Mouse (Mus musculus) spleen, postnatal 0 days (tissue): ENCODE data around the gene Hnrnpul1. TPM values are rescaled to one million over a fixed set of nuclear protein-coding genes. Genes with fewer than 3 reads are reported as not detected.

ENCODE experiments used
- polyA plus RNA-seq: library from polyadenylated mRNA; unstranded; fragments of >200 nt; fragmentation: Nextera tagmentation; extraction: Ambion mirVana; gene quantifications from 2 replicates; pipeline ENCODE4 v1.2.1, GENCODE M21; 2015

Gene Hnrnpul1
- polyA plus RNA-seq, result 48.8 and 50.2 TPM in 2 replicates

DNA sequence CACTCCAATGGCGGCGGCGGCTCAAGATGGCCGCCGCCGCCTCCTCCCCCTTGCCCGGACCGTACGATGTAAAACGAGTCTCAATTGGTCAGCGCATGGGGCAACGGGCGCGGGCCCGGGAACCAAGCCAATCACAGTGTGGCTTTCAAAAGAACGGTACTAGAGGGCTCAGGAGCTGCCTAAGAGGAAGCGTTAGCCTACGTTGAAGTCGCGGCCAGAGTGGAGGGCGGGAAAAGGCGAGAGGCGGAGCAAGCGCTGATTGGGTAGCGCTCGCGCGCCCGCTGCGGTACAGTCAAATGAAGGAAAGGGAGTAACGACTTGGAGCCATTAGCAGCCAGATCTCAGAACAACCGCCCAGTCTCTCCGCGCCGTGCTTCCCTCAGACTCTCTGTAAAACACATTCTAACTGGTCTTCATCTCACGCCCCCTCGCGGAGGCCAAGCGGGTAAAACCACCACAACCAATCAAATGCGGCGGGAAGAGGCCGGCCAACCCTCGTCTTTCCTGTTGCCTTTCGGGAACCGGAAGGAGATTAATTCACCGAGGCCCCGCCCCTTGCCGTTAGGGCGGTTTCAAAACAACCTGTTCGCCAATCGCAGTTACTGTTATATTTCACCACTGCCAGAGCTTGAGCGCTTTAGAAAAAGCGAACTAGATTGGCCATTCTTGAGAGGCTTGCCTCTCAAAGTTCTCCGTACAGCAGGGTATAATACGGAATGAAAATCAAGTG is at the start of gene Hnrnpul1:
Gene Hnrnpul1, minus strand, starts transcription at position 20 of the 730 bp plus-strand sequence.

DNA sequence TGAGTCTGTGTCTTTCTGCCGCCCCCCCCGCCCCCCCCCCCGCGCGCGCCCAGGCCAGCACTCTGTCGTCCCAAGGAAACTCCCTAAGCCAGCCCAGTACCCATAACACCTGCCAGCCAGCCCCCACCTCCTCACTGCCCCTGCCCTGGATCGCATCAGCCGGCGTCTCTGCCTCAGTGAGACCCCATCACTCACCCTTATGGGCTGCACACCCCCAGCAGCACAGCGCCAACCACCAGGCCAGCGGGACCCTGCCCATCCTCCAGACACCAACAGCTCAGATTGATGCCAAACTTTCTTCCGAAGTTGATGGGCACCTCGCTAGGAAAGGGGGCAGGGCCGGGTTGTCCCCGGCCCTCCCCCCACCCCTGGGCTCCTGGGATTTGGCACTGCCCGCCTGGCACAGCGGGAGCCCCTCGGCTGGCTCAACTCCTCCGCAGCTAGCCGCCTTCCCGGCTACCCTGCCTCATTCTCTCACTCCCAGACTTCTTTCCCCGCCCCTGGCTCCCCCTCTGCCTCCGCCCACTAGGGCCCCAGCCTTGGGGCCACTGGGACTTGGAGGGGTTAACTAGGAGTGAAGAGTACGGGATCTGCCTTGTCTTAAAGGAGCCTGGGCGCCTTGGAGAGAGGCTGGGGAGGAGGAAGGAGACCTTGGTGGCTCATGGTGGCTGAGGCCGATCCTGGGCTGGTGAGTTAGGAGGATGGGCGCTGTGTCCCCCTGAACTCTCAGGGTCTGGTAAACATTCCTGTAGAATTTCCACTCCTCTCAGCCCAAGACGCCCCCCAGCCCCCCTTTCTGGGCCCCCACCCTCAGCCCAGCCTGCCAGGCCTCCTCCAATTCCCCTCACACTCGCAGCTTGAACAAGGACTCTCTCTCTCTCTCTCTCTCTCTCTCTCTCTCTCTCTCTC is 33.9 kb upstream of the Hnrnpul1 start, which contains the start of gene Axl:
Gene Axl, minus strand, starts transcription at position 486 of the 909 bp plus-strand sequence.

DNA sequence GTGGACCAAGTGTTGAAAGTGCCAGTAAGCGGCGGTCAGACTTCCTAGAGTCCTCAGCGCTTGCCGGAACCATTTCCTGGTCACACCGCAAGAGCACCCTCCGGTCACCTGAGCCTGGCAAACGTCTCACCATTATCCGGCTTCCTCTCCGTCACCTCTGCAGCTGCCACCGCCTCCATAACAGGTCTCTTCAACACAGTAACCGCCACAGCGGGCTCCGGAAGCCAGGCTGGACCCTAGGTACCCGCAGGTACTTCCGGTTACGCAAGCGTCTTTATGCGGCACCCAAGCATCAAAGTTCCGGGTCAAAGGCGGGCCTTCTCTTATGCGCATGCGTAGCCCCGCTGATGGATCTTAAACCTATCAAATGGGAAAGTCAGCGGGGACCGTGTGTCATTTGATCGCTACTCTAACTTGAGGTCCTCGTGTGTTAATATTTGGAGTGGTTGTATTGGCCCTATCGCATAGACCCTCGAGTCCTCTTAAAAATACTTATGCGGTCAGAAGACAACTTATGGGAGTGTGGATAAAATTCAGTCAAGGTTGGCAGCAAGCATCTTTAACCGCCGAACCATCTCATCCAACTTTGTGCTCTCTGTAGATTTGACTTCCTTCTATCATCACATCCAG is 35.7 kb downstream of the Hnrnpul1 start, which contains the start of gene Ccdc97:
Gene Ccdc97, minus strand, starts transcription at position 301 of the 630 bp plus-strand sequence.

DNA sequence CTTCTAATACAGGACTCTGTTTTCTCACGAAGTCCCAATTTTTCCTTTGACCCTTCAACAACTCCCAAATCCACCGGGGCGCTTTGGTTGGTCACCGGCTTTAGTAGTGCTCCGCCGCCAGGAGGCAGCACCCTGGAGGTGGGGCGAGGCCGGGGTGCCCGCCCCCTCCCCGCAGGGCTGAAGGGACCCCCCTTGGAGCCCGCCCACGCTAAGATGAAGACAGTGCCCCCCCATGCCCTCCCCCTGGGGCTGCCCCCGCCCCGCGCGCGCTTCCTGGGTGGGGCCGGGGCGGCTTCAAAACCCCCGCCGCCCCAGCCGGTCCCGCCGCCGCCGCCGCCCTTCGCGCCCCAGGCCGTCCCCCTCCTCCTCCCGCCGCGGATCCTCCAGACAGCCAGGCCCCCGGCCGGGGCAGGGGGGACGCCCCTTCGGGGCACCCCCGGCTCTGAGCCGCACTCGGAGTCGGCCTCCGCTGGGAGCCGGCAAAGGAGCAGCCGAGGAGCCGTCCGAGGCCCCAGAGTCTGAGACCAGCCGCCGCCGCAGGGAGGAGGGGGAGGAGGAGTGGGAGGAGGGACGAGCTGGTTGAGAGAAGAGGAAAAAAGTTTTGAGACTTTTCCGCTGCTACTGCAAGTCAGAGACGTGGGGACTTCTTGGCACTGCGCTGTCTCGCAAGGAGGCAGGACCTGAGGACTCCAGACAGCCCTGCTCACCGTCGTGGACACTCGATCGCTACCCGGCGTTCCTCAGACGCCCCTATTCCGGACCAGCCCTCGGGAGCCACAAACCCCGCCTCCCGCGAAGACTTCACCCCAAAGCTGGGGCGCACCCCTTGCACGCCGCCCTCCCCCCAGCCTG is 67.7 kb downstream of the Hnrnpul1 start, which contains the start of gene Tgfb1:
Gene Tgfb1, plus strand, starts transcription at position 323 of the 852 bp plus-strand sequence.

DNA sequence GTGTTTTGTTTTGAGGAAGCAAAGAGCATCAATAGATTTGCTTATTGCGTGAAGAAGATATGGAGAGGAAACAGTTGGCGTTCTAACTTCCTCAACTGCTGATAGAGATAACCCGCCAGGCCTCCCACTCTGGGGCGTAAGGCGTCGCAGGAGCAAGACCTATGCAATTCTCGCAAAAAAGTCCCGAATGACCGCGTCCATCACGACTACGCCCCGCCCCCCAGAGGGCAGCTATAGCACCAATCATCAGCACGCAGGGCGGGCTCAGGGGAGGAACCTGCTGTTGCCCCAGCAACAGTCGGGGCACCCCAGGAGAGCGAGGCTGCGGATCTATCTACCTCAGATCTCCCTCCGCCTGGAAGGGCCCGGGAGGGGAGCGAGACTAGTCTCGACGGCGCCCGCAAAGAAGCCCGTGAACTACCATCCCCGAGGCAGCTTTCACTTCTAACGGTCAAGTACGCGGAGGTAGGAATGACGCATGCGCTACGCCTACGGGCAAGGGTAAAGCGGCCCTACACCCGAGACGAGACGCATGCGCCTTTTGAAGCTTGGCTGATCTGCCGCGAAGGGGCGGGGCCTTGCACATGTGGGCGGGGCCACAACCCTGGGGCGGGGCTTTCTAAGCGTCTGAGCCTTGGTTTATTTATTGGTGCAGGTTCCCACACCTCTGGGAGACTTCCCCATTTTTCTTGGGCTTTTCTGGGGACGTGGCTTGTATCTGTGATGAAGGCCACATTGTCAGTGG is 73.9 kb downstream of the Hnrnpul1 start, which contains the start of gene B9d2:
Gene B9d2, plus strand, starts transcription at position 267 of the 745 bp plus-strand sequence.

DNA sequence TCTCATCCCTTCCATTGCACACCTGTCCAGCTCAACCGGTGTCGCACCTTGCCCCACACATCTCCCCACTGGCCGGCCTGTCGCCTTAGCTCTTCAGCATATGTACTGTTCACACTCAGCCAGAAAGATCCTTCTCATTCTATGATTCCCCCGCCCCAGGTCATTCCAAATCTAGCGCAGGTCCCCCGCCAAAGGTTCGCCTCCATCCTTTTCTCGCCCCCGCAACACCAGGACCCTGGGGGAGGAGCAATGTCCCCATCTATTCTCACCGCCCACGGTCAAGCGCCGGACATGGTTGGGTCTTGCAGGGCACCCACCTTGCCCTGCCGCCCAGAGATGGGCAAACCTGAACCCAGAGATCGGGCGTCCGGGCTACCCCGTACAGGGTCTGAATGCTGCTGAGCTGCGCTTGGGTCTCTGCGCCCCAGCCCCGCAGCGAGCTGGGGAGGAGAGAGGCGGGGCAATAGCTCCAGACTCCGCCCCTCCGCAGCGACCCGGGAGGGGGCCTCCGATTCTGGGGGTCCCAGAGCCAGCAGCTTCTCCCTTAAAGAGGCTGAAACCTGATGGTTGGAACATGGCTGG is 79.7 kb downstream of the Hnrnpul1 start, which contains the start of gene Tmem91:
Gene Tmem91, minus strand, starts transcription at position 448 of the 582 bp plus-strand sequence.

Other genes with a start within 250 kb of the Hnrnpul1 start
- not detected in 2 replicates for gene Ceacam2, start 214.9 kb downstream of the Hnrnpul1 start, polyA plus RNA-seq
- gene Erich4, start 138.9 kb downstream of the Hnrnpul1 start, polyA plus RNA-seq, result not detected in 2 replicates
- 13.1 and 16.7 TPM in 2 replicates for gene Dmac2, start 135.3 kb downstream of the Hnrnpul1 start, polyA plus RNA-seq
- 6.6 and 10.9 TPM in 2 replicates for gene B3gnt8, start 128.1 kb downstream of the Hnrnpul1 start, polyA plus RNA-seq
- gene Bckdha, start 95.8 kb downstream of the Hnrnpul1 start, polyA plus RNA-seq, result 28.4 and 36.6 TPM in 2 replicates
- gene Exosc5, start 95.6 kb downstream of the Hnrnpul1 start, polyA plus RNA-seq, result 97.0 and 103 TPM in 2 replicates
- 2.6 and 2.9 TPM in 2 replicates for gene Tmem91, start 79.6 kb downstream of the Hnrnpul1 start, polyA plus RNA-seq
- gene B9d2, start 74.0 kb downstream of the Hnrnpul1 start, polyA plus RNA-seq, result 38.0 and 44.5 TPM in 2 replicates
- gene Tgfb1, start 67.8 kb downstream of the Hnrnpul1 start, polyA plus RNA-seq, result 14.9 and 17.7 TPM in 2 replicates
- gene Ccdc97, start 35.7 kb downstream of the Hnrnpul1 start, polyA plus RNA-seq, result 10.8 and 11.4 TPM in 2 replicates
- gene Axl, start 33.9 kb upstream of the Hnrnpul1 start, polyA plus RNA-seq, result 53.3 and 71.1 TPM in 2 replicates
- 17.3 and 31.2 TPM in 2 replicates for gene Cyp2s1, start 62.2 kb upstream of the Hnrnpul1 start, polyA plus RNA-seq
- gene Cyp2b10, start 142.9 kb upstream of the Hnrnpul1 start, polyA plus RNA-seq, result not detected in 2 replicates